Mouse (Mus musculus) myocyte (in vitro differentiated cells): ENCODE measurements at regions not wholly inside any gene's neighbourhood (a gene's known extent, or its start where the extent isn't known, plus 50 kb on each side); places are given as distances from the start of the nearest gene placed in this dataset.

Source experiments
- H3K27me3 ChIP-seq: one replicate; pipeline ENCODE4 v1.6.1; 2011; ENCODE audit not compliant: control insufficient read depth, insufficient read depth, insufficient read length
- H3K36me3 ChIP-seq: one replicate; pipeline ENCODE4 v1.6.1; 2011; ENCODE audit not compliant: control insufficient read depth, insufficient read depth
- H3K4me2 ChIP-seq: one replicate; pipeline ENCODE4 v1.6.1; 2011; ENCODE audit warnings: low read depth, control low read depth
- H3K4me3 ChIP-seq: one replicate; pipeline ENCODE4 v1.5.1; 2011; ENCODE audit warnings: mild to moderate bottlenecking, control low read depth, moderate library complexity
- H3K79me2 ChIP-seq: one replicate; pipeline ENCODE4 v1.6.1; 2011; ENCODE audit not compliant: control insufficient read depth, insufficient read depth
- H3ac ChIP-seq: one replicate; pipeline ENCODE4 v1.6.1; 2011; ENCODE audit not compliant: control insufficient read depth, insufficient read length
- CEBPB ChIP-seq: IDR thresholded peaks from 2 replicates; pipeline ENCODE4 v1.6.1; 2011; ENCODE audit warnings: mild to moderate bottlenecking, moderate library complexity; ENCODE audit not compliant: poor library complexity, insufficient read depth, severe bottlenecking
- POLR2AphosphoS2 ChIP-seq: IDR thresholded peaks from one replicate; pipeline ENCODE4 v1.6.1; 2011; ENCODE audit warnings: low read depth, control low read depth; ENCODE audit not compliant: insufficient read length

GRCm38 (mm10) chr11:50482607-50483006 lies 51.7 kb upstream of the Rufy1 start:
- Histone ChIP-seq H3ac (no peak overlapping the region), H3K79me2 (no peaks in the 10 kb centered on the region), H3K36me3 (no peaks in the 10 kb centered on the region), H3K4me3 (no peak overlapping the region), H3K4me2 (no peak overlapping the region), H3K27me3 (peaks cover 22% of the 10 kb centered on the region)
- TF ChIP-seq CEBPB: no peak
- TF ChIP-seq POLR2AphosphoS2: no peak
